Mouse (Mus musculus) CH12.LX (cell line): ENCODE measurements around the gene Gm17334. TPM values are rescaled to one million over a fixed set of nuclear protein-coding genes. Genes with fewer than 3 reads are reported as not detected.

Source experiments
- DNase-seq: peaks from one replicate; pipeline ENCODE4 v3.0.0-alpha.2; 2013; ENCODE audit errors: extremely low read depth
- H3K27ac ChIP-seq: 2 replicates; pipeline ENCODE4 v1.5.1; 2012; ENCODE audit warnings: low read depth, mild to moderate bottlenecking, control low read depth, moderate library complexity; ENCODE audit not compliant: insufficient read depth
- H3K27me3 ChIP-seq: replicated peaks from 2 replicates; pipeline ENCODE3; 2012; ENCODE audit warnings: inconsistent platforms
- H3K36me3 ChIP-seq, 2 experiments: replicated peaks in 1 of 2; 2 replicates each; pipeline versions ENCODE3 to v1.6.1; 2012; ENCODE audit warnings: inconsistent platforms in 1 of 2, low read length in 1 of 2, mild to moderate bottlenecking in 1 of 2, mixed read lengths in 1 of 2, moderate library complexity in 1 of 2; ENCODE audit not compliant: control insufficient read depth in 1 of 2, insufficient read depth in 1 of 2
- H3K4me1 ChIP-seq, 2 experiments: 2 replicates each; pipeline ENCODE4 v1.6.1; 2012; ENCODE audit warnings: inconsistent platforms in 1 of 2, moderate library complexity in 1 of 2; ENCODE audit not compliant: insufficient read depth in 2 of 2, control insufficient read depth in 1 of 2
- H3K4me2 ChIP-seq: 2 replicates; pipeline ENCODE4 v1.6.1; 2012; ENCODE audit warnings: low read depth, mild to moderate bottlenecking, control low read depth; ENCODE audit not compliant: poor library complexity, insufficient read depth, severe bottlenecking
- H3K4me3 ChIP-seq, 3 experiments: fragments of 150-350 bp in 1 of 3; sonication (generic) in 1 of 3; replicated peaks in 1 of 3; 2 replicates each; pipeline versions ENCODE3 to v1.5.1; 2011 to 2012; ENCODE audit warnings: low read depth in 2 of 3, low read length in 2 of 3, mild to moderate bottlenecking in 2 of 3, moderate library complexity in 2 of 3, control low read depth in 1 of 3, improper control_type of control experiment in 1 of 3, inconsistent platforms in 1 of 3, mixed read lengths in 1 of 3; ENCODE audit not compliant: poor library complexity in 1 of 3
- H3K79me2 ChIP-seq: replicated peaks from 2 replicates; pipeline ENCODE4 v1.6.1; 2012; ENCODE audit warnings: mild to moderate bottlenecking, moderate library complexity; ENCODE audit not compliant: control insufficient read depth, poor library complexity, insufficient read depth, severe bottlenecking; ENCODE audit errors: extremely low read depth
- H3K9ac ChIP-seq: 2 replicates; pipeline ENCODE4 v1.6.1; 2012; ENCODE audit warnings: low read depth, mild to moderate bottlenecking, control low read depth, moderate library complexity; ENCODE audit not compliant: insufficient read depth
- H3K9me3 ChIP-seq: replicated peaks from 2 replicates; pipeline ENCODE3; 2012; ENCODE audit warnings: low read length, inconsistent platforms, mixed read lengths
- BHLHE40 ChIP-seq: IDR thresholded peaks from 2 replicates; pipeline ENCODE4 v1.6.1; 2011; ENCODE audit warnings: mild to moderate bottlenecking, low read depth, low read length, improper control_type of control experiment
- CHD1 ChIP-seq: IDR thresholded peaks from 2 replicates; pipeline ENCODE4 v1.6.1; 2012; ENCODE audit warnings: low read depth, low read length, improper control_type of control experiment, inconsistent platforms
- CHD2 ChIP-seq: IDR thresholded peaks from 2 replicates; pipeline ENCODE4 v1.6.1; 2011; ENCODE audit warnings: low read length, improper control_type of control experiment
- CTCF ChIP-seq, 2 experiments: IDR thresholded peaks in 1 of 2; conservative IDR thresholded peaks in 1 of 2; 2 replicates each; pipeline ENCODE4 v1.5.1; 2011 to 2012; ENCODE audit warnings: low read depth in 2 of 2, low read length in 2 of 2, improper control_type of control experiment in 1 of 2, inconsistent platforms in 1 of 2, mild to moderate bottlenecking in 1 of 2, moderate library complexity in 1 of 2
- E2F4 ChIP-seq: IDR thresholded peaks from 2 replicates; pipeline ENCODE4 v1.6.1; 2011; ENCODE audit warnings: low read depth, low read length, improper control_type of control experiment; ENCODE audit not compliant: insufficient replicate concordance
- ELF1 ChIP-seq: IDR thresholded peaks from 2 replicates; pipeline ENCODE4 v1.6.1; 2014; ENCODE audit warnings: low read depth, mild to moderate bottlenecking, inconsistent platforms, low read length, improper control_type of control experiment
- EP300 ChIP-seq: IDR thresholded peaks from 2 replicates; pipeline ENCODE4 v1.6.1; 2011; ENCODE audit warnings: low read length, improper control_type of control experiment
- ETS1 ChIP-seq: conservative IDR thresholded peaks from 2 replicates; pipeline ENCODE4 v1.6.1; 2012; ENCODE audit warnings: low read depth, mild to moderate bottlenecking, inconsistent platforms, low read length, improper control_type of control experiment, moderate library complexity
- GABPA ChIP-seq: IDR thresholded peaks from 2 replicates; pipeline ENCODE4 v1.6.1; 2012; ENCODE audit warnings: low read depth, low read length, improper control_type of control experiment, inconsistent platforms; ENCODE audit not compliant: insufficient replicate concordance
- HCFC1 ChIP-seq: IDR thresholded peaks from 2 replicates; pipeline ENCODE4 v1.6.1; 2012; ENCODE audit warnings: low read depth, mild to moderate bottlenecking, inconsistent platforms, low read length, improper control_type of control experiment
- IRF4 ChIP-seq: IDR thresholded peaks from 2 replicates; pipeline ENCODE4 v1.6.1; 2014; ENCODE audit warnings: low read depth, mild to moderate bottlenecking, inconsistent platforms, low read length, improper control_type of control experiment
- JUN ChIP-seq: IDR thresholded peaks from 2 replicates; pipeline ENCODE4 v1.6.1; 2011; ENCODE audit warnings: low read depth, mild to moderate bottlenecking, low read length, improper control_type of control experiment, moderate library complexity; ENCODE audit not compliant: insufficient read depth
- MAFK ChIP-seq: IDR thresholded peaks from 2 replicates; pipeline ENCODE4 v1.6.1; 2011; ENCODE audit warnings: low read length, improper control_type of control experiment; ENCODE audit not compliant: insufficient replicate concordance
- MAX ChIP-seq: IDR thresholded peaks from 2 replicates; pipeline ENCODE4 v1.6.1; 2011; ENCODE audit warnings: low read length, improper control_type of control experiment
- MAZ ChIP-seq: IDR thresholded peaks from 2 replicates; pipeline ENCODE4 v1.6.1; 2012; ENCODE audit warnings: low read depth, mild to moderate bottlenecking, inconsistent platforms, low read length, improper control_type of control experiment, moderate library complexity
- MXI1 ChIP-seq: IDR thresholded peaks from 2 replicates; pipeline ENCODE4 v1.6.1; 2011; ENCODE audit warnings: mild to moderate bottlenecking, low read depth, low read length, improper control_type of control experiment
- MYC ChIP-seq: IDR thresholded peaks from 2 replicates; pipeline ENCODE4 v1.6.1; 2011; ENCODE audit warnings: low read depth, mild to moderate bottlenecking, improper control_type of control experiment, low read length
- NELFE ChIP-seq: IDR thresholded peaks from 2 replicates; pipeline ENCODE4 v1.6.1; 2011; ENCODE audit warnings: low read depth, low read length, improper control_type of control experiment
- NRF1 ChIP-seq: IDR thresholded peaks from 2 replicates; pipeline ENCODE4 v1.6.1; 2014; ENCODE audit warnings: low read depth, mild to moderate bottlenecking, inconsistent platforms, low read length, improper control_type of control experiment, moderate library complexity
- PAX5 ChIP-seq: IDR thresholded peaks from 2 replicates; pipeline ENCODE4 v1.6.1; 2012; ENCODE audit warnings: low read length, inconsistent platforms, mixed read lengths
- POLR2AphosphoS2 ChIP-seq: IDR thresholded peaks from 2 replicates; pipeline ENCODE4 v1.6.1; 2011; ENCODE audit warnings: low read depth, low read length, improper control_type of control experiment
- RAD21 ChIP-seq: IDR thresholded peaks from 2 replicates; pipeline ENCODE4 v1.6.1; 2011; ENCODE audit warnings: low read depth, mild to moderate bottlenecking, low read length, improper control_type of control experiment, moderate library complexity
- RCOR1 ChIP-seq: conservative IDR thresholded peaks from 2 replicates; pipeline ENCODE4 v1.6.1; 2012; ENCODE audit warnings: low read depth, mild to moderate bottlenecking, inconsistent platforms, low read length, improper control_type of control experiment
- SIN3A ChIP-seq: IDR thresholded peaks from 2 replicates; pipeline ENCODE4 v1.6.1; 2012; ENCODE audit warnings: low read length, improper control_type of control experiment, inconsistent platforms
- SMC3 ChIP-seq: IDR thresholded peaks from 2 replicates; pipeline ENCODE4 v1.6.1; 2011; ENCODE audit warnings: low read depth, low read length, improper control_type of control experiment
- TBP ChIP-seq: conservative IDR thresholded peaks from 2 replicates; pipeline ENCODE4 v1.6.1; 2011; ENCODE audit warnings: low read depth, low read length, improper control_type of control experiment
- TCF12 ChIP-seq: IDR thresholded peaks from 2 replicates; pipeline ENCODE4 v1.6.1; 2014; ENCODE audit warnings: low read depth, mild to moderate bottlenecking, inconsistent platforms, low read length, improper control_type of control experiment
- USF1 ChIP-seq: IDR thresholded peaks from 2 replicates; pipeline ENCODE4 v1.6.1; 2014; ENCODE audit warnings: low read depth, mild to moderate bottlenecking, inconsistent platforms, low read length, improper control_type of control experiment
- ZKSCAN1 ChIP-seq: IDR thresholded peaks from 2 replicates; pipeline ENCODE4 v1.6.1; 2012; ENCODE audit warnings: low read depth, inconsistent platforms, low read length, improper control_type of control experiment, borderline replicate concordance
- ZMIZ1 ChIP-seq: IDR thresholded peaks from 2 replicates; pipeline ENCODE4 v1.6.1; 2012; ENCODE audit warnings: low read depth, mild to moderate bottlenecking, inconsistent platforms, low read length, improper control_type of control experiment
- ZNF384 ChIP-seq: IDR thresholded peaks from 2 replicates; pipeline ENCODE4 v1.6.1; 2012; ENCODE audit warnings: low read depth, low read length, improper control_type of control experiment, inconsistent platforms
- dilution Hi-C: fragments of 300-500 bp; cut with MboI; formaldehyde crosslinking; loops from 2 replicates; pipeline ENCODE4 v1.14.3; 2020; ENCODE audit warnings: low sequenced_read_pairs; ENCODE audit not compliant: extremely low pct_unique_long_range_greater_than_20kb, extremely low pct_ligation_motif_present
- in situ Hi-C: fragments of 300-500 bp; cut with MboI; formaldehyde crosslinking; loops from 3 replicates; pipeline ENCODE4 v1.14.3; 2019; ENCODE audit warnings: low sequenced_read_pairs, low pct_ligation_motif_present, low pct_unique_long_range_greater_than_20kb, mixed read lengths
- polyA plus RNA-seq: library from polyadenylated mRNA; unstranded; fragments of >175 nt; gene quantifications from 2 replicates; pipeline ENCODE4 v1.2.1, GENCODE M21; 2012; ENCODE audit warnings: low read depth; ENCODE audit not compliant: insufficient read length
- total RNA-seq, 2 experiments: library from RNA; depleted of rRNA; stranded (reverse); fragments of 300-350 nt in 1 of 2; fragments of >200 nt in 1 of 2; gene quantifications; 2 replicates each; pipeline ENCODE4 v1.2.3; 2012 to 2014

Gm17334 gene
- total and polyA plus RNA-seq, 3 experiments = 0.47 to 0.72 TPM; not detected in 1

- Histone ChIP-seq H3K4me2 (no peak overlapping the region), H3K79me2 (peaks cover 55% of the 10 kb centered on the region), H3K27ac (no peak overlapping the region), H3K4me1 (peaks cover 29 to 61% of the 10 kb centered on the region in 2 experiments)
- no peak for DNase-seq
- TF ChIP-seq JUN = no peak
- no peak for TF ChIP-seq IRF4
- TF ChIP-seq MAFK = no peak
- no peak for TF ChIP-seq ZMIZ1
- TF ChIP-seq E2F4 = no peak
- no peak for TF ChIP-seq GABPA
- TF ChIP-seq SIN3A = no peak
- no peak for TF ChIP-seq NRF1
- no peak for TF ChIP-seq PAX5
- no peak for TF ChIP-seq ETS1
- TF ChIP-seq, all 38 proteins: peak for 0
- dilution Hi-C loops (no loop called here), in situ Hi-C loops (no loop called here)
- Histone ChIP-seq H3K9me3 (no peaks in the 10 kb centered on the region), H3K9ac (no peak overlapping the region), H3K36me3 (peaks cover 71 to 77% of the 10 kb centered on the region in 2 experiments), H3K4me3 (no peak overlapping the region), H3K27me3 (no peaks in the 10 kb centered on the region)
Observed at GRCm38 (mm10) chr11:53773641-53774360, 814 bp upstream of the Gm17334 start.

- H3K4me3 ChIP-seq = peak overlapping the region; percentile 21 to 40 (median 21)
- H3K9ac ChIP-seq = peak overlapping the region; percentile 78; the same call in 1 of the 2 replicates
- dilution Hi-C loops (no loop called here), in situ Hi-C loops (no loop called here)
- H3K27ac ChIP-seq = no peak overlapping the region
- DNase-seq = peak; percentile 40
- H3K9me3 ChIP-seq = no peaks in the 10 kb centered on the region
- peaks cover 55% of the 10 kb centered on the region for H3K79me2 ChIP-seq
- H3K4me2 ChIP-seq = peak overlapping the region; percentile 68
- no peaks in the 10 kb centered on the region for H3K27me3 ChIP-seq
- H3K36me3 ChIP-seq = peaks cover 59 to 64% of the 10 kb centered on the region in 2 experiments
- peaks cover 31 to 65% of the 10 kb centered on the region in 2 experiments for H3K4me1 ChIP-seq
- TF ChIP-seq CHD1 (no peak; the same call in 1 of the 2 replicates), RAD21 (no peak; the same call in 1 of the 2 replicates), EP300 (peak; percentile 62), MAFK (no peak), ZKSCAN1 (no peak), MXI1 (no peak), TBP (no peak), ZMIZ1 (no peak), TCF12 (no peak), MAZ (no peak), ELF1 (no peak), IRF4 (peak; percentile 16; the same call in 1 of the 2 replicates), RCOR1 (no peak), USF1 (no peak), HCFC1 (no peak), CTCF (conservative IDR thresholded peaks at IDR 0.05 in 1 of 2, IDR thresholded peaks at IDR 0.05 in 1 of 2; ENCODE audit: low read depth in 2 of 2, low read length in 2 of 2) (peak in 1 of 2 experiments; percentile 16; a peak in 2 of 4 replicates), PAX5 (no peak), MYC (no peak), SMC3 (peak; percentile 9; the same call in 1 of the 2 replicates), CHD2 (no peak; the same call in 1 of the 2 replicates), POLR2AphosphoS2 (no peak), GABPA (no peak), NELFE (no peak), SIN3A (no peak), BHLHE40 (no peak), MAX (no peak), JUN (no peak), ZNF384 (no peak)
Observed at GRCm38 (mm10) chr11:53772536-53772935, 451 bp downstream of the Gm17334 start.
